Mouse (Mus musculus) heart, adult 9 months (tissue): ENCODE measurements around the gene Rpl9-ps6.
"Not testable (repeated sequence)": the region's sequence is repeated elsewhere in the genome, so short reads cannot be mapped to it uniquely, and the experiment has no call there.

Source experiments
- DNase-seq, 2 experiments: peaks; one replicate each; pipeline ENCODE4 v3.0.0; 2022; ENCODE audit warnings: low spot score in 2 of 2

Gene Rpl9-ps6

DNA sequence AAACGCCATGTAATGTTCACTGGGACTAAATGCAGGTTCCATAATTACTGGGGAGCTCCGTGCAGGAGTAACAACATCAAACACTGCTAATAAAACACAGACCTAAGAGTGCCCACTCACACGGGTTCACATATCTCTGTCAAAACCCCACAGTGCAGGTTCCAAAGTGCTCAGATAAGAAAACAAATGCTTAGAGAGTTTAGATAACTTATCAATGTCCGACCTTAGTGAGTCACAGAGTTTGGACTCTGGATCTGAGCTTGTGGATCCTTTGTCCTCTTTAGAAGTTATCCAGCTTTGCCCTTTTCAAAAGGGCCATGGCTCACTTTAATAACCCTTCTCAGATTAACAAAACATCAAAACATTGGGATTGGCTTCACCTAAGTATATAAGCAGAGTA is 15.1 kb upstream of the Rpl9-ps6 start:
- DNase-seq, result no peak

GRCm38 (mm10) chr19:32480791-32481442 is 14.5 kb upstream of the Rpl9-ps6 start:
- no peak for DNase-seq

- DNase-seq, result no peak
Observed at GRCm38 (mm10) chr19:32480255-32480654, 13.9 kb upstream of the Rpl9-ps6 start.

GRCm38 (mm10) chr19:32476712-32477052 is 10.3 kb upstream of the Rpl9-ps6 start:
- no peak for DNase-seq

DNA sequence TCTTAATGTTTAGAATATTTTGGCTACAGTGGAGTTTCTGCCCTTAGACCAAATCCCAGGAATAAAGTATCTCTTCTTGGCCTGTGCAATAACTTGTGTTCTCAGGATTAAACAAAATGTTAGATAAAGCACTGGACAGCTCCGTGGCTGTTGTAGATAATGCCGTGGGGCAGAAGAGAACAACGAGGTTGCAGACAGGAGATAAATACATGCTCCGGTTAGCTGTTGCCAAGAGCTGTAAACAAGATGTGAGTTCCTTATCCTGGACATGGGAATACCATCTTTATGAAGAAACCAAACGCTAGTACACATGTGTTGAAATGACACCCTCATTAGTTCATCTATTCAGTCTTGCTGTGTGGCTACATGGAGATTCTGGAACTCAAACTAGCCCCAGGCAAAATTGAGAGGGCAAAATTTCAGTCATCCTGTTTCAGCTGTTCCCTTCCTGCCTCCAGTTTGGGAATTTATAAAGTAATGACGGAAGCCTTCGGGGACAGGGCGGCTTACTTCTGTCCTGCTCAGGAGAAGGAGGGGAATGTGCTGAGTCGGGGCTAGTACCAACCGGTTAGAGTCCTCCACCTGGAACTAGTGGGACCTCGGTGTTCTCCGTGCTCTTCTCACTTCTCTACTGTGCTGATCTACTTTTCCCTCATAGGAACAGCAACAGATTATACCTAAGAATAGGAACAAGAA is 9.8 kb upstream of the Rpl9-ps6 start:
- DNase-seq, result no peak

- no peak for DNase-seq
Observed at GRCm38 (mm10) chr19:32470570-32471263, 4.3 kb upstream of the Rpl9-ps6 start.

- peak in 1 of 2 experiments; percentile 35 for DNase-seq
Observed at GRCm38 (mm10) chr19:32470059-32470497, 3.7 kb upstream of the Rpl9-ps6 start.

- DNase-seq, result no peak
Observed at GRCm38 (mm10) chr19:32467325-32467724, 947 bp upstream of the Rpl9-ps6 start.

DNA sequence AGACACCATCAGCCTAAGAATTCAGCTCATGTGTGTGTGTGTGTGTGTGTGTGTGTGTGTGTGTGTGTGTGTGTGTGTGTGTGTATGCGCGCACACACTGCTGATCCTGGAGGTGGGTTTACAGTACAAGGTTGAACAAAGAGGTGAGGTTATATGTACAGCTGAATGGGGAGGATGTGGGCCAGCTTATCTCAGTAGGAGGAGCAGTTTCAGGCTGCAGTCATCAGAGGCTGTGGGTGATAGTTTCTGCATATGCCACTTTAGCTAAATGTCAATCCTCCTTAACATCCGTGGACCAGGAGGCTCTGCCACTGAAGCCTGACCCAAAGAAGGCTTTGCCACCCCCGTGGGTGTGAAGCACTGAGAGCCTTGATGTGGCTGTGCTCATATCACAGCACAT is 1.1 kb downstream of the Rpl9-ps6 start:
- DNase-seq, result no peak

DNA sequence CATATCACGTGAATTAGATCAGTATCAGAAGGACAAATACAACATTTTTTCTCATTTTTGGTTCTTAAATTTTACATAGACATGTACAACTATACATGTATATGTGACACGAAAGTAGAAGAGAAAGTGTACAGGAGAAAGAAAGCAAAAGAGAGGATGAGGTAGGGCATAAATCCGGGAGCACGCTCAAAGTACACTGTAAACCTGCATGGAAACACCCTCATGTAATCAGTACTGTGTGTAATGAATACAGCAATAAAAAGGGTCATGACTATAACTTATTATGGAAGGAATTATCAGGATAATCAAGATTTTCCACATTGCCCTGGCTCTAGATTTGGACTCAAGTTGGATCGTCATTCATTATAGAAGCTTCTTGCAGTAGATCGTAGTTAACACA is 3.3 kb downstream of the Rpl9-ps6 start:
- no peak for DNase-seq

DNA sequence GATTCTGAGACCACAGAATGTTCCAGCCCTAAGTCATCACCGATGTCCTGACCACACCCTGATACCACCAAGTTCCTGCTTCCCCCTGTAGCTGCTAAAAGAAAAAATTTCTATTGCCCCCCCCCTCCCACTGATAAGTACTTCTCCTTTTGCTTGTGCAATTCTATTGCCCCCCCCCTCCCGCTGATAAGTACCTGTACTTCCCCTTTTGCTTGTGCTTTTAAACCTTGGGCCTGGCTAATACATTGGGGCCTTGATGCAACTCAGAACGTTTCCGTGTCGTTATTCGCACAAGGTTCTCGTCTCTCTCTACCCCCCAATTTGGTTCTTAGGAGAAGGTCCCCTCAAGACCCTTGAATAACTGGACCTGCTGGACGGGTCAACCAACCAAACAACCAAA is 8.7 kb downstream of the Rpl9-ps6 start:
- not testable (repeated sequence) for DNase-seq

DNA sequence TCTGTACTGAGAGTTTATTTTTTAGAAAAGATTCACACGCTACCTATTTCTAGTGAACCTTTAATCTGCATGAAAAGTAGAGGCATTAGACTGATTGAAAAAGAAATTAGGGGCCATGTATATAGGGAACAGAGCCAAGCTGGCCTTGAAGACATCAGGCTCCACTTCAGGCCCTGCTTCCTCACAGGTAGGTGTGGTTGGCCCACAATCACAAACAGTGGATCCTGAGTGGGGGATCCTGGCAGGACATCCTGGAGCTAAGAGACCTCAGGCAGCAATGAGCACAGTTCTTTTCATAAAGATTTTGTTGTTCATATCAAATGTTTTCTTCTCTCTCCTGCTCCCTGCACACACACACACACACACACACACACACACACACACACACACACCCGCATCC is 9.6 kb downstream of the Rpl9-ps6 start:
- DNase-seq, result no peak

DNA sequence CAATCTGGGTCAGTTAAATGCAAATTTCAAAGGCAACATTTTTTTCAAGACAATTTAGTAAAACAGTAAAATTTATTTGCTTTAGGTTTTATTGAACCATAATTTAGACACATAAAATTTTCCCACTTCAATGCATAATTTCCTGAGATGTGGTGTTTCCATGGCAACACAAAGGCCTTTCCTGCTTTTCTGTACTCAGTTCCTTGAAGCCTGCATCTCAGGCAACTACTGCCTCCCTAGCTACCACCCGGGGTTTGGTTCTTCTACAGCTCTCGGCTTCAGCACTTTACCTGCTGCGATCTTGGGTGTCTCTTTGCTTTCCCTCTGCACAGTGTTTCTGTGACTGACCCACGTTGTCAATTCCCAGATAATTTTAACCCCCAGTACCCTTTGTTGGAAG is 14.1 kb downstream of the Rpl9-ps6 start:
- DNase-seq, result no peak

- no peak for DNase-seq
Observed at GRCm38 (mm10) chr19:32448931-32449330, 17.4 kb downstream of the Rpl9-ps6 start.

GRCm38 (mm10) chr19:32441568-32441967 is 24.8 kb downstream of the Rpl9-ps6 start:
- DNase-seq, result peak in 1 of 2 experiments; percentile 28

DNA sequence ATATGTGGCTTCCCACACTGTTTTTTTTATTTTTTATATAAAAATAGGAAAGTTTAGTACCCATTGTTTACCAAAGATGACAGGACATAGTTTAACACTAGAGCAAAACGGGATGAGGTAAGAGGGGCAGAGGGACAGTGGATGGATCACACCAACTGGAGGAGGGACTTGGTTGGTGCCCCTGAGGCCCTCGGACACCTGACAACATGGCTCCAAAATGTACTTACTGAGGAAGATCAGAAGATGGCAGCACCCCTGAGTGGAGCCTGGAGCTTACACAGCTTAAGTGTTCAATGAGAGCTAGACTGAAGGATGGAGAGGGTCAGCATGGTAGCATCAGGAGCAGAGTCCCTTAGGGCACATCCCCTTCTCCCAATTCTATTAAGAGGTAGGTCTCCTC is 27.0 kb downstream of the Rpl9-ps6 start:
- DNase-seq, result no peak

DNA sequence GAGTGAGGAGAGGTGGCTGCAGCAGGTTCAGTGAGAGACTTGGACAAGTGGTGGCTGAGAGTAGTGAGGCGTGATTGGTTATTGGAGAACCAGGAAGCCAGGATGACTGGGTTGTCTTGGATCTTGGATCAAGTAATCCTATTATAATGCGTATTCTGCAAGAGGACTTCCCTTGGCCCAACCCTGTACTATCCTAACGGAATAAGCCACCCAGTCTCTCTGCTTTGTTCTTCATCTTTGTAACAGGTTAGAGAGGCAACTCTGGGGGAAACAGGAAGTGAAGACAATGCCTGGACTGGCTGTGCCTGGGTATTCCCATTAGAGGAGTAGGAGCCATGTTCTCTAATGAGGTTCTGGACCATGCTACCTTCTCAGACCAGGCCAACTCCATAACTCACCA is 40.5 kb downstream of the Rpl9-ps6 start:
- no peak for DNase-seq

DNA sequence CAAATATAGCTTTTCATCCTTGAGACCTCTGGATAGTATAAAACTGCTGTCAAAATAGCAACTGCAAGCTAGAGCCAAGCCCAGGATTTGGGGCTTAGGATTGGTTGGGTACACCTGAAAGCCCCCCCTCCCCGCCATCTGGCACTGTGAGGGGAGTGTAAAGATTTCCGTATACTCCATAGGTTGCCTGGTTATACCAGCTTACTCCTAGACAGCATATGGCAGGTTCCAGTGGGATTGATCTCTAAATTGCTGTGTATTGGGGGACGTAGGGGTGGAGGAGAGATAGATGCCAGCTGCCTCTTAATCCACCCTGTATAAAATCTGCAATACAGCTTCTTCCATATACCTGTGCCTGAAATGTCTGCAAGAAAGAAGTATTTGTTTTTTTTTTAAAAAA is 41.7 kb downstream of the Rpl9-ps6 start:
- no peak for DNase-seq

DNA sequence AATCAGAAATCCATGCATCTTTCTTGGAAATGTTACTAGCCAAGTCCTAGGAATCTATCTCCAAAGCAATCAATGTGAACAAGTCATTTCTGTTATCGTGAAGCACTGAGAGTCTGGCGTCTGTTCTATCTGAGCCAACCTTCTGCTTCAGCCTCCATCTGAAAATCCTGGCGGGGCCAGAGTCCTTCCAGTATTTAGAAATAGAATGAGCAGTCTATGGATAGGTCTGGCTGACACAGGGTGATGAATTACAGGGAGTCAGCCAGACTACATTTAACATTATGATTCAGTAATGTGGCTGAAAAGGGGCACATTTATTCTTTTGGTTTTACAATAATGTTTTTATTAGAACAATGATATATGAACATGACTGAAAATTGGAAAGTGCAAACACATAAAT is 47.3 kb downstream of the Rpl9-ps6 start:
- no peak for DNase-seq

DNA sequence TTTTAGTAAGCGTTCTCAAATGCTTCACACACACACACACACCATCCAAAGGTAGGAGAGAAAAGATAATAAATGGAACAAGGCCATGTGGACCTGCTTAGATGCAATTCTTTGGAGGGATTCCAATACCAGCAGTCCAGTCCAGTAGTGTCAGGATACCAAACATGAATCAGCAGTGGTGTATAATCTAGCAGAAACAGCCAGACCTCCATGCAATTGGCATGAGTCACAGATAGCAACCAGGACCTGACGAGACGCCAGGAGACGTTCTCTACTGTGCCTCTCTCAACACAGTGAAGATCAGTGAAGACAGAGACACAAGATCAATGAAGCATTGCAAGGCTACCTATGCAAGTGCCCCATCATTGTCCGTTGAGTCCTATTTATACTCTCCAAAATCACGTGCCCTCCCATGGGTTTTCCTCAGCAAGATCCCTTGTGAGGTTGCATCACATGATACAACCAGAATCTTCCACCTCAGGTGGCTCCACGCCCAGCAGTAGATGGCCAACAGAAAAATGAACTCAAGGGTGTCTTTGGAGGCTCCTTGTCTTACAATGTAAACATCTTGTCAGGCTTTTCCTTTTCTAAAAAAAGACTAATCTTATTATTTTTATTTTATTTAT is 49.6 kb downstream of the Rpl9-ps6 start:
- DNase-seq, result no peak
